Comparison of ENCODE assay signal across 8 mouse cellular contexts in the genomic region with DNA sequence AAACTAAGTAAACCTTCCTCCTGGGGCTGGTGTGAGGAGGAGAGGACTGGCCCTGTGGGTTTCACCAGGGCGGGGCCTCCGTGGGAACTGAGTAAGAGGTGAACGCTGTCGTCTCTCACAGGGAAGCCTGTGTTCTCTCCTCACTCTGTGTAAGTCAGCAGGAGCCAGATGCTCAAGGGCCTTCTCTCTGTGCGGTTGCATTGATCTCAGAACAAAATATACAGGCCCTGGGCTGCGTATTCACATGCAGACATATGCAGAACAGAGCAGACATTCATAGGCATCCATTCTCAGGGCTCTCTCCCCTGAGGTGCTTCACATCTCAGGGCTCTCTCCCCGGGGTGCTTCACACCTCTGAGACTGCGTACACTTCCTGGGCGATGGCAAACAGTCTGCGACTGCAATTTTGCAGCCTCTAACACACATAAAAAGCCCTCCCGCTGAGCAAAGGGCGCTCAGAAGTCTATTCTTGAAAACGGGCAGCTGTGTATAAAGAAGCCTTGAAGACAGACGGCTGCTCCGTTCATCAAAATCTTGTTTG.
DNase-seq lines count a peak whose midpoint lies in the region; ATAC-seq and TF ChIP-seq lines count a peak whose summit lies in the region.

No protein-coding gene starts in this region.

- H3K9ac ChIP-seq in forebrain, embryonic 11.5 days (ENCODE audit: low read length) = no peak overlapping the region
- peak overlapping the region; percentile 51; the same call in 1 of the 2 replicates for H3K9ac ChIP-seq in hindbrain, embryonic 16.5 days (ENCODE audit: low read depth, low read length)
- peak overlapping the region; percentile 52 for H3K9ac ChIP-seq in neural tube, embryonic 13.5 days
- no peak overlapping the region for H3K9ac ChIP-seq in liver, postnatal 0 days (replicated peaks)

- no peak for TF ChIP-seq CTCF in cortical plate, adult 2 months (IDR thresholded peaks at IDR 0.05; ENCODE audit: extremely low read depth, insufficient read depth, low read length)
- no peak for TF ChIP-seq CTCF in liver, postnatal 0 days (IDR thresholded peaks at IDR 0.05; ENCODE audit: low read depth)

- WGBS in forebrain, embryonic 11.5 days = 14% methylated on average over 15 of the region's 15 CpGs
- WGBS in forebrain, embryonic 10.5 days = 19% methylated on average over 15 of the region's 15 CpGs
- 7% methylated on average over 15 of the region's 15 CpGs for WGBS in hindbrain, embryonic 16.5 days
- WGBS in neural tube, embryonic 13.5 days = 6% methylated on average over 15 of the region's 15 CpGs
- 42% methylated on average over 15 of the region's 15 CpGs for WGBS in liver, postnatal 0 days (ENCODE audit: insufficient replicate concordance)

- H3K36me3 ChIP-seq in forebrain, embryonic 11.5 days (ENCODE audit: control insufficient read depth, insufficient read depth, low read length) = no peaks in the 10 kb centered on the region
- H3K36me3 ChIP-seq in forebrain, embryonic 10.5 days (replicated peaks) = no peaks in the 10 kb centered on the region
- H3K36me3 ChIP-seq in hindbrain, embryonic 16.5 days (ENCODE audit: control insufficient read depth, insufficient read depth, low read length) = no peaks in the 10 kb centered on the region
- H3K36me3 ChIP-seq in neural tube, embryonic 13.5 days = no peaks in the 10 kb centered on the region
- no peaks in the 10 kb centered on the region for H3K36me3 ChIP-seq in liver, postnatal 0 days (replicated peaks; ENCODE audit: insufficient read depth, low read length)

- H3K9me3 ChIP-seq in forebrain, embryonic 11.5 days (ENCODE audit: control insufficient read depth, low read length) = no peaks in the 10 kb centered on the region
- peaks cover 5% of the 10 kb centered on the region; the same call in 1 of the 2 replicates for H3K9me3 ChIP-seq in forebrain, embryonic 10.5 days
- peaks cover 5% of the 10 kb centered on the region; the same call in 1 of the 2 replicates for H3K9me3 ChIP-seq in hindbrain, embryonic 16.5 days (ENCODE audit: control insufficient read depth, low read length)
- H3K9me3 ChIP-seq in neural tube, embryonic 13.5 days = peaks cover 8% of the 10 kb centered on the region; the same call in 1 of the 2 replicates
- H3K9me3 ChIP-seq in liver, postnatal 0 days (ENCODE audit: low read length) = 0 out of 2 replicates have a peak, but pooled peaks cover 3% of the 10 kb centered on the region

- peak overlapping the region; percentile 14; the same call in 1 of the 2 replicates for H3K27ac ChIP-seq in forebrain, embryonic 11.5 days (ENCODE audit: low read depth, low read length)
- H3K27ac ChIP-seq in forebrain, embryonic 10.5 days = no peak overlapping the region
- peak overlapping the region; percentile 64 for H3K27ac ChIP-seq in cortical plate, adult 2 months (ENCODE audit: insufficient read depth, low read length)
- peak overlapping the region; percentile 29 for H3K27ac ChIP-seq in hindbrain, embryonic 16.5 days (ENCODE audit: low read depth, low read length)
- H3K27ac ChIP-seq in neural tube, embryonic 13.5 days (replicated peaks) = peak overlapping the region; percentile 80
- no peak overlapping the region for H3K27ac ChIP-seq in liver, postnatal 0 days (ENCODE audit: low read depth)

- no peak overlapping the region; the same call in 1 of the 2 replicates for H3K4me2 ChIP-seq in forebrain, embryonic 11.5 days (ENCODE audit: low read depth, low read length, severe bottlenecking)
- H3K4me2 ChIP-seq in hindbrain, embryonic 16.5 days (ENCODE audit: low read length) = peak overlapping the region; percentile 31
- peak overlapping the region; percentile 46 for H3K4me2 ChIP-seq in neural tube, embryonic 13.5 days
- H3K4me2 ChIP-seq in liver, postnatal 0 days (ENCODE audit: low read depth, low read length) = no peak overlapping the region

- no peak overlapping the region for H3K4me3 ChIP-seq in forebrain, embryonic 11.5 days (ENCODE audit: low read depth, low read length)
- no peak overlapping the region for H3K4me3 ChIP-seq in forebrain, embryonic 10.5 days
- no peak overlapping the region for H3K4me3 ChIP-seq in cortical plate, adult 2 months (ENCODE audit: insufficient read depth, low read length)
- H3K4me3 ChIP-seq in hindbrain, embryonic 16.5 days (ENCODE audit: low read length) = no peak overlapping the region
- H3K4me3 ChIP-seq in neural tube, embryonic 13.5 days = no peak overlapping the region
- no peak overlapping the region for H3K4me3 ChIP-seq in liver, postnatal 0 days (ENCODE audit: low read depth, low read length)

- ATAC-seq in forebrain, embryonic 11.5 days (replicated peaks; ENCODE audit: low FRiP score) = peak; percentile 76
- peak; percentile 67 for ATAC-seq in hindbrain, embryonic 16.5 days
- ATAC-seq in neural tube, embryonic 13.5 days (ENCODE audit: low read depth) = peak; percentile 66
- no peak for ATAC-seq in liver, postnatal 0 days

- no peaks in the 10 kb centered on the region for H3K27me3 ChIP-seq in forebrain, embryonic 11.5 days (ENCODE audit: control insufficient read depth, insufficient read depth, low read length)
- H3K27me3 ChIP-seq in forebrain, embryonic 10.5 days (ENCODE audit: poor library complexity, severe bottlenecking) = no peaks in the 10 kb centered on the region
- no peaks in the 10 kb centered on the region for H3K27me3 ChIP-seq in hindbrain, embryonic 16.5 days (replicated peaks; ENCODE audit: control insufficient read depth, insufficient read depth, low read length)
- no peaks in the 10 kb centered on the region for H3K27me3 ChIP-seq in neural tube, embryonic 13.5 days
- no peaks in the 10 kb centered on the region for H3K27me3 ChIP-seq in liver, postnatal 0 days (ENCODE audit: insufficient read depth, low read length)

- H3K4me1 ChIP-seq in forebrain, embryonic 11.5 days (replicated peaks; ENCODE audit: control insufficient read depth, insufficient read depth, low read length) = peaks cover 12% of the 10 kb centered on the region; the same call in 1 of the 2 replicates
- H3K4me1 ChIP-seq in forebrain, embryonic 10.5 days = peaks cover 32% of the 10 kb centered on the region
- H3K4me1 ChIP-seq in cortical plate, adult 2 months (ENCODE audit: control insufficient read depth, insufficient read depth, low read length) = peaks cover 2% of the 10 kb centered on the region; the same call in 1 of the 2 replicates
- peaks cover 19% of the 10 kb centered on the region for H3K4me1 ChIP-seq in hindbrain, embryonic 16.5 days (ENCODE audit: control insufficient read depth, insufficient read depth, low read depth, low read length)
- peaks cover 29% of the 10 kb centered on the region for H3K4me1 ChIP-seq in neural tube, embryonic 13.5 days (replicated peaks)
- no peaks in the 10 kb centered on the region for H3K4me1 ChIP-seq in liver, postnatal 0 days (ENCODE audit: insufficient read depth)

- no peak for DNase-seq in forebrain, embryonic 11.5 days (ENCODE audit: low spot score)
- DNase-seq in forebrain, embryonic 10.5 days (ENCODE audit: extremely low spot score, low spot score) = no peak
- DNase-seq in gastrocnemius, postnatal 25 days = no peak
- DNase-seq in liver, postnatal 0 days = no peak
- DNase-seq in adrenal gland, postnatal 10 days = no peak

- TF ChIP-seq EP300 in liver, postnatal 0 days (IDR thresholded peaks at IDR 0.05; ENCODE audit: low read depth) = no peak

- no peak for TF ChIP-seq POLR2A in cortical plate, adult 2 months (IDR thresholded peaks at IDR 0.05; ENCODE audit: extremely low read depth, insufficient read depth, low read length)

Comparison
In these comparisons a context has a peak if more than half of its experiments do, and no peak if none do; other contexts are left out.
1. H3K27ac ChIP-seq: peak in forebrain, embryonic 11.5 days (single experiment), cortical plate, adult 2 months (single experiment), hindbrain, embryonic 16.5 days (single experiment) and neural tube, embryonic 13.5 days (single experiment); none in forebrain, embryonic 10.5 days (single experiment) and liver, postnatal 0 days (single experiment).
2. H3K4me2 ChIP-seq: peak in hindbrain, embryonic 16.5 days (single experiment) and neural tube, embryonic 13.5 days (single experiment); none in forebrain, embryonic 11.5 days (single experiment) and liver, postnatal 0 days (single experiment).
3. H3K9ac ChIP-seq: peak in hindbrain, embryonic 16.5 days (single experiment) and neural tube, embryonic 13.5 days (single experiment); none in forebrain, embryonic 11.5 days (single experiment) and liver, postnatal 0 days (single experiment).